Mouse (Mus musculus) Patski (cell line): ENCODE data around the gene Car10. TPM values are rescaled to one million over a fixed set of nuclear protein-coding genes. Genes with fewer than 3 reads are reported as not detected.

ENCODE experiments used
- ATAC-seq: fragments of 100-300 bp; one replicate; pipeline ENCODE4 v1.8.0; 2021
- CTCF ChIA-PET: fragments of 350-600 bp; sonication (Branson Sonifier 250); formaldehyde crosslinking; loops from one replicate; lab custom pipeline; 2022; ENCODE audit warnings: inconsistent platforms; lab: Charles Lee
- POLR2A ChIA-PET: fragments of 350-600 bp; sonication (Branson Sonifier 250); formaldehyde crosslinking; loops from one replicate; lab custom pipeline; 2022; ENCODE audit warnings: antibody characterized with exemption, inconsistent platforms; lab: Charles Lee
- DNase-seq: peaks from one replicate; pipeline ENCODE4 v3.0.0-alpha.2; 2011; ENCODE audit warnings: low read depth, low spot score
- H3K27me3 ChIP-seq: fragments of 371-371 bp; one replicate; pipeline ENCODE4 v1.5.1; 2021
- CTCF ChIP-seq: fragments of 100-300 bp; IDR thresholded peaks from one replicate; pipeline ENCODE4 v1.5.1; 2021
- in situ Hi-C: fragments of 300-500 bp; cut with MboI; formaldehyde crosslinking; loops from 3 replicates; pipeline ENCODE4 v1.11.1; 2018; ENCODE audit warnings: low pct_unique_long_range_greater_than_20kb, mixed read lengths
- polyA plus RNA-seq: library from polyadenylated mRNA; unstranded; gene quantifications from one replicate; pipeline ENCODE4 v1.2.3, GENCODE M21; 2021

The Car10 gene
- polyA plus RNA-seq, 1 experiment from 2014 or later = not detected

DNA sequence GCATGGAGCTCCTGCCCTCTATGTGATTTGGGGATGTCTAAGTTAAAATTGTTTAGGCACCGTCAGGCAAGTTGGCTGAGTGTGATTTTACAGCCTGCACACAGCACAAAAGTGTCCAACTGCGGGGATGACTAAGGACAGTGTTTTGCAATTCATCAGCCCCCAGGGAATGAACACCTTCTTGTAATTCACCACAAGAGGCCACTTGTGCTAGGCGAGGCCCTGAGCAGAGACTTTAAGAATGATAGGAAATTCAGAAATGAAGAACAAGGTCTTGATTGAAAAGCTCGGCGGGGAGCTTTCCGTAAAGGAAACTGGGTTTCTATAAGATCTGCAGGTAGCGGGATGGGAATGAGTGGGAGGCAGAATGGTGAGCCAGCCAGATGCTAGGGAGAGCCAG lies 510.9 kb downstream of the Car10 start:
- in situ Hi-C loops = no loop called here
- ChIA-PET CTCF (interaction anchor here (1.0 kb wide), 1 partner anchor 11 kb away, joined by 3 read pairs; no protein-coding TSS in a partner anchor), POLR2A (no interaction called here)
- no peak for ATAC-seq
- TF ChIP-seq CTCF = no peak
- no peak for DNase-seq
- H3K27me3 ChIP-seq = no peaks in the 10 kb centered on the region

DNA sequence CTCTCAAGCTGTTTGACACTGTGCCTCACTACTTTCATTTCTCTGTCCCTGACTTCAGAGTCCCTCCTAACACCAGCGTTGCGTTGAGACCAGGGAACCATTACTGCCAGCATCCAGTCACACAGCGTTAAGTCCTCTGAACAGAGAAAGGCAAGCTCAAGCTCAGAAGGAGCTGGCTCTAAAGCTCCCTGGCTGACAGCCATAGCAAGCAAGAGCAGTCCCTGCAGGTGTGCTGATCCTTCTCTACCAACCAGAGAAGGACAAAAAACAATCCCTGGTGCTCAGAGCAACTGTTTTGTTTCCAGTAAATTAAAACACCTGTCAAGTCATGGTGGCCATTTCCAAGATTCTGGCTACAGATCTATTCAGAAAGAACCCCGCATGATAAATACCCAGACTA lies 514.2 kb downstream of the Car10 start:
- CTCF ChIA-PET = no interaction called here
- H3K27me3 ChIP-seq = no peaks in the 10 kb centered on the region
- no peak for TF ChIP-seq CTCF
- in situ Hi-C loops = no loop called here
- DNase-seq = no peak
- POLR2A ChIA-PET = no interaction called here
- no peak for ATAC-seq

DNA sequence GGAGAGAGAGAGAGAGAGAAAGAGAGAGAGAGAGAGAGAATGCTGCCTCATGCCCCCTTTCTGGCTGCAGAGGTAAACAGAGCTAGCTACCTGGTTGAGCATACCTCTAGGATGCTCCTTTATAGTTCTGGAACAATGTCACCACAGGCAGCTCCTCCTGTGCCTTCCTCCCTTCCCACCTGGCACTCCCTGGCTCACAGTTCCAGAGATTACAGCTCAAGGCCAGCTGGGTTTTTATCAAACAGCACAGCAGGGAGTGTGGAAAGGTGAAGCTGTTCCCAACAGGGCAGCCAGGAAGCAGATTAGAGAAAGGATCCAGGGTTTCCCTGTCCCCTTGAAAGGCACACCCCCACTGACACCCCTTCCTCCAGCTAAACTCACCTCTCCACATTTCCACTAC lies 517.0 kb downstream of the Car10 start:
- ChIA-PET CTCF (no interaction called here), POLR2A (interaction anchor here (0.6 kb wide), 1 partner anchor 34 kb away, joined by 3 read pairs; no protein-coding TSS in a partner anchor)
- no peaks in the 10 kb centered on the region for H3K27me3 ChIP-seq
- ATAC-seq (no peak), DNase-seq (no peak)
- in situ Hi-C loops = no loop called here
- TF ChIP-seq CTCF = no peak

DNA sequence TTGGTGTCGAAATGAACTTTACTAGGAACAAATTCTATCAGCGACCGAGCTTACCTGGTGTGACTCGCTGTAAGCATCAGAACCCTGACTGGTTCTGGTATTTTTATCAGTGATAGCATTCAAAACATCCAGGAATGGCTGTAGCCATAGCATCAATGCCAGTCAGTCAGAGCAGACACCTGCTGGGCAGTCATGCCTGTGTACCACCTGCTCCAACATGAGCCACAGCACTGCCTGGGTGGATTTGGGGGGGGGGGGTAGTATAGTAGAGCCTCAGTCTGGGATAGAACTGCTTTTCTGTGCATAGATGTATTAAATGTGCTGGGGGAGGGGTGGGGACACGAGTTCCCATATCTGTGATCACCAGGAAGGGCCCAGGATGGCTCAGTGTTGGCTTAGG lies 525.8 kb downstream of the Car10 start:
- ATAC-seq (no peak), DNase-seq (no peak)
- in situ Hi-C loops = no loop called here
- ChIA-PET CTCF (no interaction called here), POLR2A (no interaction called here)
- no peaks in the 10 kb centered on the region for H3K27me3 ChIP-seq
- no peak for TF ChIP-seq CTCF

DNA sequence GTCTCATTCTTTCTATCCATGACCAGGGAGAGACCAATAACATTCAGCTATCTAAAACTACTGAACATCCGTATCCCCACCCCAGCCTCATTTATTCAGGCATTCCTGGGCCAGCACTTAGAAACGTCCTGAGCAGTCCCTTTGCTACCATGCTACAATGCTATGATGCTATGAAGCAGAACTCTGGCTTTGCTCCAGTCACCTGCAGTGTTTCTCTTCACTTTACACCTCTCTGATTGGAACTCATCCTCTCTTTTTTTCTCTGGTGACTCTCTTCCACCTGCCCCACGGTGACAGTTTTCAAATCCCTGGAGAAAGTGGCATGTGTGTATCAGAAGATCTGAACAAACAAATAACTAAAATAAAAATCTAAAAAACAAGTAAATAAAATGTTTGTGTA lies 541.6 kb downstream of the Car10 start:
- ATAC-seq (no peak), DNase-seq (no peak)
- in situ Hi-C loops = no loop called here
- POLR2A ChIA-PET = no interaction called here
- H3K27me3 ChIP-seq = no peaks in the 10 kb centered on the region
- CTCF ChIA-PET = no interaction called here
- TF ChIP-seq CTCF = no peak

DNA sequence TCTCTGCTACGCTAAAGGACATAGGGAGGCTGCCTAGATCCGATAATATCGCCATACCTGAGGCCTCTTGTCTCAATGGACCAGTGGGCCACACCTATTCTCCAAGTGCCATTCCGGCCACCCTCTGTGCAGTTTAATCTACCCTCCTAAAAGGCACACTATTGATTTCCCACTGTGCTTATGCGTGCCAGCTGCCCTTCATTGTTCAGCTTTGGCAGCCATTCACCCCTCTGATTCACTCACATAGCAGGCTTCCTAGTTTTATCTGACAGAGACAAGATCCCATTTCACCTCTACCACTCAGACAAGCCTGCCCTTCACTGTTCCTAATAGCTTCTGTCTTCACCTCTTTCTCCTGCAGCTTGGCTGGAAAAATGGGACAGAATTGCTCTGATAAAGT lies 543.1 kb downstream of the Car10 start:
- in situ Hi-C loops = no loop called here
- no peak for TF ChIP-seq CTCF

DNA sequence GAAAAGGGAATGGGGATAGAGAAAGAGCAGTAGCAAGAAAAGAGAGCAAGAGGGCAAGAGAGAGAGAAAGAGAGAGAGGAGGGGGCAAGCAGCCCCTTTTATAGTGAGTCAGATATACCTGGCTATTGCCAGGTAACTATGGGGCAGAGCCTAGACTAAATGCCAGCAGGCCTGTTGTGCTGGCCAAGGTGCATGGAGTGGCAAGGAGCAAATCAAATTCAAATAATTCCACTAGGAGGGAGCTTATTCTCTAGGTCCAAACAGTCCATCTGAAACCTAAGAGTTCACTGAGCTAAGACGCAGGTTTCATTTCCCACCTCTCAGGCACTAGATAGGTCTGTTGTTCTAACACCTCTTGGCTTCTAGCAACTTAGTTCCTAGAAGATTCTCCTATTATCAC lies 544.5 kb downstream of the Car10 start:
- DNase-seq (no peak), ATAC-seq (no peak)
- in situ Hi-C loops = no loop called here
- ChIA-PET CTCF (no interaction called here), POLR2A (no interaction called here)
- TF ChIP-seq CTCF = no peak
- no peaks in the 10 kb centered on the region for H3K27me3 ChIP-seq

More for the DNA sequence above, 543.1 kb downstream of the Car10 start:
- ChIA-PET CTCF (no interaction called here), POLR2A (no interaction called here)
- no peak for DNase-seq
- no peak for ATAC-seq
- no peaks in the 10 kb centered on the region for H3K27me3 ChIP-seq

DNA sequence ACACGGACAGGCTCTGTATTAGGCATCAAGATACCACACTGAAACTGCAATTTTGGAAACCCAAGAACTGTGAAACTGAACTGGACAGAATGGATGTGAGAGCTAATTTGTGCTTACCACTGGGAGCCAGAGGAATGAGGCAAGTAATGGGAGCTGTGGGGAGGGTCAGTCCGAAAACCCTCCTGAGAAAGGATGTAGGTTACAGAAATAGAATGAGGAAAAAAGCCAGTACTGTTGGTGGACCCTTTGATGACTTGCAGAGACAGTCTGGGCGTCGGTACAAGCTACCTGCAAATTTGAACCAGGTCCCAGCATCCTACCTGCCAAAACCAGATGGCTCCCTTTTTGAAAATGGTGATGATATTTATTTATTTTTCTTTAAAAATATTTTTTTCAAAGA lies 545.2 kb downstream of the Car10 start:
- in situ Hi-C loops = no loop called here
- DNase-seq (no peak), ATAC-seq (no peak)
- ChIA-PET CTCF (interaction anchor here (1.6 kb wide), 1 partner anchor 15 kb away, joined by 4 read pairs; no protein-coding TSS in a partner anchor), POLR2A (no interaction called here)
- no peaks in the 10 kb centered on the region for H3K27me3 ChIP-seq
- TF ChIP-seq CTCF = no peak

DNA sequence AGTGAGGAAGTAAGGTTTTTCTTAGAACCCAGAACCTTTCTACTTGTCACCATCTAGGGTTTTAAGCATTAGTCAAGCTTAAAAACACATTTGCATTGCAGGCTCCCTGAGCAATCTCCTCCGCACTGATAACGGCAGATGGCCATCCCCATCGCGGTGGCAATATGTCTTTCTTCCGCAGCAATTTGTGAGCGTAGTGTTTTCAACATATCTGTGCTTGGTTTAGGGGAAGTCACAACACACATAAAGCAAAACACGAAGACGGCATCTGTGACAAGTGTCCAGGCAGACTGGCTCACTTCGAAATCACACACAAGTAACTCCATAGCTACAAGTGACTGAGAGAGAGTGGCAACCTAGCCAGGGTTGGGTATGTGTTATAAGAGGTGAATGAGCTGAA lies 545.6 kb downstream of the Car10 start:
- DNase-seq (no peak), ATAC-seq (no peak)
- no peaks in the 10 kb centered on the region for H3K27me3 ChIP-seq
- in situ Hi-C loops = no loop called here
- ChIA-PET CTCF (interaction anchor here (1.6 kb wide), 1 partner anchor 16 kb away, joined by 4 read pairs; no protein-coding TSS in a partner anchor), POLR2A (no interaction called here)
- TF ChIP-seq CTCF = no peak

DNA sequence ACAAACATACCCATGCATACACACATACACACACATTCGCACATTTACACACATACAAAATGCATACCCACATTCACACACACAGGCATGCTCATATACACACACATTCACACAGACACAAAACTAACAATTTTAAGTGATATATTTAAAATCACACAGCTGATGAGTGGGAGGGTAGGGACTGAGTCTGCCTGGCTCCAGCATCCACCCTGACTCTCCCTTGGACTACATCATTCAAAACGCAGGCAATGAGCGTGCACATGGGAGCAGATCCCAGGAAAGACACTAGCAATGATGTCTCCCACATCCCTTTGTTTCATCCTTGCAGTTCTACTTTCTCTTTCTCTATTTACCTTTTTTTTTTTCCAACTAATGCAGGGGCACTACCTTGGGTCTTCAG lies 548.4 kb downstream of the Car10 start:
- ATAC-seq = no peak
- POLR2A ChIA-PET = no interaction called here
- no peaks in the 10 kb centered on the region for H3K27me3 ChIP-seq
- CTCF ChIA-PET = no interaction called here
- no peak for DNase-seq
- no peak for TF ChIP-seq CTCF
- in situ Hi-C loops = no loop called here
